Mouse (Mus musculus) stomach, postnatal 0 days (tissue): Measurements from ENCODE around the gene Zcchc24.

Experiments
- CTCF ChIP-seq: IDR thresholded peaks from 2 replicates; pipeline ENCODE4 v1.5.1; 2016; ENCODE audit warnings: antibody characterized with exemption, low read depth, mild to moderate bottlenecking, moderate library complexity
- EP300 ChIP-seq: optimal IDR thresholded peaks from 2 replicates; pipeline ENCODE3; 2016; ENCODE audit warnings: antibody characterized with exemption

DNA sequence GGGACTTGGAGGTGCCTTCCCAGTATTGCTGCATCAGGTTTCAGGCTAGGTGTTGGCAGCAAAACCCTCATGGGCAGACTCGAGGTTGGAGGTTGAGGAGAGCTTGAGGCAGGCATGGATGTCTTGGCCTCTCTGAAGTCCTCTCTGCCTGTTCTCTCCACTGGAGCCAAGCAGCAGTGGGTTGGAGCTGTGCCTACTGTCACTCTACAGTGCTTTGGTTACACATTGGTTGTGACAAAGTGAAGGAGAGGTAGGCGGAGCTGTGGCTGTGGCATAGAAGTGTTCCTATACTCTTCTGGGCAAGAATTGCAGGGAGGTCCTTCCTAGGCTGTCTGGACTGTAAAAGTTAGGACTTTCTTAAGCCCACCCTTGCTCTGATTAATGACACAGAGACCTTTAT lies 72.5 kb downstream of the Zcchc24 start:
- TF ChIP-seq CTCF (no peak), EP300 (no peak)
